Mouse (Mus musculus) forebrain, embryonic 16.5 days (tissue): ENCODE data around the gene Rem2. TPM values are rescaled to one million over a fixed set of nuclear protein-coding genes. Genes with fewer than 3 reads are reported as not detected.

Source experiments
- ATAC-seq: fragments of 200-750 bp; cut with Nextera tagmentation; 2 replicates; pipeline ENCODE4 v1.8.0; 2017; ENCODE audit warnings: mild to moderate bottlenecking, moderate library complexity
- H3K27ac ChIP-seq: fragments of 300-500 bp; sonication (generic); 2 replicates; pipeline ENCODE4 v1.5.1; 2014; ENCODE audit warnings: low read length, control low read depth
- H3K27me3 ChIP-seq: fragments of 300-500 bp; sonication (generic); replicated peaks from 2 replicates; pipeline ENCODE4 v1.6.1; 2014; ENCODE audit warnings: low read length; ENCODE audit not compliant: control insufficient read depth, insufficient read depth
- H3K36me3 ChIP-seq: fragments of 300-500 bp; sonication (generic); 2 replicates; pipeline ENCODE4 v1.6.1; 2014; ENCODE audit not compliant: control insufficient read depth, insufficient read depth
- H3K4me1 ChIP-seq: fragments of 300-500 bp; sonication (generic); replicated peaks from 2 replicates; pipeline ENCODE4 v1.6.1; 2014; ENCODE audit warnings: low read length; ENCODE audit not compliant: control insufficient read depth, insufficient read depth
- H3K4me2 ChIP-seq: fragments of 300-500 bp; sonication (generic); 2 replicates; pipeline ENCODE4 v1.6.1; 2014; ENCODE audit warnings: mild to moderate bottlenecking, low read length, control low read depth
- H3K4me3 ChIP-seq: fragments of 300-500 bp; sonication (generic); replicated peaks from 2 replicates; pipeline ENCODE4 v1.5.1; 2014; ENCODE audit warnings: mild to moderate bottlenecking, low read length, control low read depth
- H3K9ac ChIP-seq: fragments of 300-500 bp; sonication (generic); replicated peaks from 2 replicates; pipeline ENCODE4 v1.6.1; 2014; ENCODE audit warnings: low read depth, low read length, control low read depth
- H3K9me3 ChIP-seq: fragments of 300-500 bp; sonication (generic); 2 replicates; pipeline ENCODE4 v1.6.1; 2016; ENCODE audit warnings: low read length; ENCODE audit not compliant: control insufficient read depth
- WGBS: fragments of 180-500 bp; shearing (Covaris S2); extraction: QIAGEN DNeasy Blood & Tissue Kit; methylation state at CpG from one replicate; pipeline ENCODE4 v1.1.7; 2014; 5-methylcytosine and 5-hydroxymethylcytosine counted together
- polyA plus RNA-seq: library from polyadenylated mRNA; unstranded; fragments of >200 nt; fragmentation: Nextera tagmentation; extraction: Ambion mirVana; gene quantifications from 2 replicates; pipeline ENCODE4 v1.2.1, GENCODE M21; 2015

The Rem2 gene
- polyA plus RNA-seq, 1 experiment from 2014 or later: 27.7 TPM

DNA sequence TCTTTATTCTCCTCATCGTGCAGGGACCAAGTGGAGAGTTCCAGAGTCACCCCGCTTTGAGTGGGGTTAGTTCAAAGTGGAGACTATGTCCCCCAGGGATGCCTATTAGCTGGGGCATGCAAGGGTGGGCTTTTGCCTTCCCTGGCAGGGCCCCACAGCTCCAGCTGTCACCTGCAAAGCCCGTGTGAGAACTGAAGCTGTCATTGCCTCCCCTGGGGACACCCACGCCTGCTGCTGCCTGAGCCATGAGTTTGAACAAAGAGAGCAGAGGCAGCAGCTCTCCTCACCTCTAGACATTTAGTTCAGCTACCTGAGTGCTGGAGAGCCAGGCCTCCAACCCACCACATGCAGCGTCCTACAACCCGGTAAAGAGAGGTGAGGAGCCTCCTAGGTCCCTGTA is 4.8 kb downstream of the Rem2 start:
- no peak overlapping the region for H3K4me3 ChIP-seq
- H3K9me3 ChIP-seq: no peaks in the 10 kb centered on the region
- H3K36me3 ChIP-seq: no peaks in the 10 kb centered on the region
- H3K27ac ChIP-seq: no peak overlapping the region
- no peak for ATAC-seq
- H3K4me1 ChIP-seq: peaks cover 16% of the 10 kb centered on the region
- no peak overlapping the region for H3K9ac ChIP-seq
- 0 out of 2 replicates have a peak, but pooled peaks cover 8% of the 10 kb centered on the region for H3K27me3 ChIP-seq
- no peak overlapping the region for H3K4me2 ChIP-seq
- WGBS: 64% methylated on average over 6 of the region's 6 CpGs

DNA sequence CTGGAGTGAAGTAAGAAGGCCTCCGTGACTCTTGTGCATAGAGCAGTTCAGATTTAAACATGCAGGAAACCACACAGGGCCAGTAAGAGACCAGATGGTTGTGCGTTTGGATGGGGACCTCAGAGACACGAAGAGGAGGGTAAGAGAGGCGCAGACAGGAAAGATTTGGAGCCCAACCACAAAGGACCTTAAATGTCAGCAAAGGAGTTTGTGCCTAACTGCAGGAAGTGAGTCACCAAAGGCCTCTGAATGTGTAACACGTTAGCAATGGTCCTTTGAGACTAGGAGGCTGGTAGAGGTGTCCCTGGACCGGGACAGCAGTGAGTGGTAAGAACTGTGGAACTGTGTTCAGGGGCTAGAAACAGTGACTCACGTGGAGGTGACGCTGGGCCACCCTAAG is 5.5 kb downstream of the Rem2 start:
- no peak overlapping the region for H3K4me3 ChIP-seq
- H3K27me3 ChIP-seq: 0 out of 2 replicates have a peak, but pooled peaks cover 8% of the 10 kb centered on the region
- no peaks in the 10 kb centered on the region for H3K9me3 ChIP-seq
- H3K4me1 ChIP-seq: peaks cover 11% of the 10 kb centered on the region
- no peak overlapping the region for H3K9ac ChIP-seq
- no peaks in the 10 kb centered on the region for H3K36me3 ChIP-seq
- no peak overlapping the region for H3K4me2 ChIP-seq
- ATAC-seq: no peak
- WGBS: 85% methylated on average over 8 of the region's 8 CpGs
- H3K27ac ChIP-seq: no peak overlapping the region

DNA sequence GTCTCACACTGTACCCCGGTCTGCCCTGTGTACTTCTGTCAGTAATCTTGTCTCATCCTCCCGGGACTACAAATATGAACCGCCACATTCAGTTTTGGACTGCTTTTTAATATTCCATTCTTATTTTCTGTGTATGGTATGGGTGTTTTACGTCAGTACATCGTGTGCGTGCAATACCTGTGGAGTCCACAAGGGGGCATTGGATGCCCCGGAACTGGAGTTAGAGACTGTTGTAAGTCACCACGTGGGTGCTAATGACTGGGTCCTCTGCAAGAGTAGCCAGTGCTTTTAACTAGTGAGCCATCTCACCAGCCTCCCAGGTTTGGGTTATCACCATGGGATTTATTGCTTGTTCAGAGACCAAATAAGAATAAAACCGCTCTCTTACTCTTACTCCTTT is 6.6 kb downstream of the Rem2 start:
- Histone ChIP-seq H3K4me2 (no peak overlapping the region), H3K27me3 (0 out of 2 replicates have a peak, but pooled peaks cover 8% of the 10 kb centered on the region), H3K27ac (no peak overlapping the region), H3K9ac (no peak overlapping the region), H3K4me1 (peaks cover 5% of the 10 kb centered on the region), H3K9me3 (no peaks in the 10 kb centered on the region), H3K4me3 (no peak overlapping the region), H3K36me3 (no peaks in the 10 kb centered on the region)
- 41% methylated on average over 9 of the region's 9 CpGs for WGBS
- no peak for ATAC-seq

DNA sequence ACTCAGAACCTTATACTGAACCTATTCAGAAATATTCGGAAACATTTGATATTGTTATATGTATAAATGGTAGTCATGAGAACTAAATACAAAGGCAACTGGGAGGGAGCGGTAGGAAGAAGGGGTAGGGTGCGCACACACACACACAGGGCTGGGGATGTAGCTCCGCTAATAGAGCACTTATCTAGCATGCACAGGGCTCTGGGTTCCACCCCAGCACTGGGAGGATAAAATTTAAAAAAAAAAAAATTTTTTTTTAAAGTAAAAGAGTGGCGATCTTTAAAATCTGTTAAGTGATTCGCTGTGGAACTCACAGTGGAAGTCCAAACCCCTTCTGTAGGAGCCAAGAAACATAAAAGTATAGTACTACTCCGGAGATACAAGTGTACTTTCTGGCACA is 10.0 kb downstream of the Rem2 start:
- WGBS: 91% methylated on average over 7 of the region's 7 CpGs
- no peak overlapping the region for H3K9ac ChIP-seq
- no peaks in the 10 kb centered on the region for H3K4me1 ChIP-seq
- H3K36me3 ChIP-seq: no peaks in the 10 kb centered on the region
- ATAC-seq: no peak
- H3K27me3 ChIP-seq: no peaks in the 10 kb centered on the region
- H3K4me2 ChIP-seq: no peak overlapping the region
- no peak overlapping the region for H3K4me3 ChIP-seq
- no peaks in the 10 kb centered on the region for H3K9me3 ChIP-seq
- no peak overlapping the region for H3K27ac ChIP-seq

DNA sequence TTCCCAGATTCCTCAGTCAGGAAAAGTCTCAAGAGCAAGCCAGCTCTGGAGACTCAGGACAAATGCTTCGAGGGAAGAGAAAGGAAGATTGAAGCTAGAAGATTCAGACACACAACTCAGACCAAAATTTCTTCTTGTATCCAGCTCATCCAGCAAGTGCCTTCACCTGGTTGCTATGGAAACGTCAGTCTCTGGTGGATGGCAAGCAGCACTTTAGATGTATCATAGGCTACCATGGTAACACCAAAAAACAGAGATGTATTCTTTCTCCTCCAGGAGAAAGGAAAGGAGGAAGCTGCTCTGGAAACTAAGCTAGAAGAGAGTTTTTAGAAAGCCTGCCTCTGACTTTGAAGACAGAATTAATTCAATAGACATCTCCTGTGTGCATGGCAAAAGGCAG is 11.8 kb downstream of the Rem2 start:
- H3K9me3 ChIP-seq: no peaks in the 10 kb centered on the region
- WGBS: 70% methylated on average over 2 of the region's 2 CpGs
- no peak overlapping the region for H3K4me3 ChIP-seq
- no peak overlapping the region for H3K4me2 ChIP-seq
- ATAC-seq: 0 out of 2 replicates have a peak, but pooled peaks have one; percentile 38
- no peaks in the 10 kb centered on the region for H3K36me3 ChIP-seq
- no peaks in the 10 kb centered on the region for H3K27me3 ChIP-seq
- no peak overlapping the region for H3K9ac ChIP-seq
- H3K4me1 ChIP-seq: no peaks in the 10 kb centered on the region
- H3K27ac ChIP-seq: no peak overlapping the region

DNA sequence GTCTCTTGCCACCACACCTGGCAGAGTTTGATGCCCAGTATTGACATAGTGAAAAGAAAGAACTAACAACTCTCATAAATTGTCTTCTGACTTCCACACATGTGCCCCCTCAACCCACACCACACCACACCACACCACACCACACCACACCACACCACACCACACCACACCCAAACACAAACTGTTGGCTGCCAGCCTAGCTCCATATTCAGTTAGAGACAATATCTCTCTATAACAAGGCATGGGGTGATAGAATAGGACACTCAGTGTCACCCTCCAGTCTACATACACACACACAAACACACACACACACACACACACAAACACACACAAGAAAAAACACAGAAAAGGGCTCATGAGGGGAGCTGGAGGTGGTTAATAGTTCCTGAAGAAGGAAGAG is 12.4 kb downstream of the Rem2 start:
- ATAC-seq: no peak
- H3K9me3 ChIP-seq: no peaks in the 10 kb centered on the region

DNA sequence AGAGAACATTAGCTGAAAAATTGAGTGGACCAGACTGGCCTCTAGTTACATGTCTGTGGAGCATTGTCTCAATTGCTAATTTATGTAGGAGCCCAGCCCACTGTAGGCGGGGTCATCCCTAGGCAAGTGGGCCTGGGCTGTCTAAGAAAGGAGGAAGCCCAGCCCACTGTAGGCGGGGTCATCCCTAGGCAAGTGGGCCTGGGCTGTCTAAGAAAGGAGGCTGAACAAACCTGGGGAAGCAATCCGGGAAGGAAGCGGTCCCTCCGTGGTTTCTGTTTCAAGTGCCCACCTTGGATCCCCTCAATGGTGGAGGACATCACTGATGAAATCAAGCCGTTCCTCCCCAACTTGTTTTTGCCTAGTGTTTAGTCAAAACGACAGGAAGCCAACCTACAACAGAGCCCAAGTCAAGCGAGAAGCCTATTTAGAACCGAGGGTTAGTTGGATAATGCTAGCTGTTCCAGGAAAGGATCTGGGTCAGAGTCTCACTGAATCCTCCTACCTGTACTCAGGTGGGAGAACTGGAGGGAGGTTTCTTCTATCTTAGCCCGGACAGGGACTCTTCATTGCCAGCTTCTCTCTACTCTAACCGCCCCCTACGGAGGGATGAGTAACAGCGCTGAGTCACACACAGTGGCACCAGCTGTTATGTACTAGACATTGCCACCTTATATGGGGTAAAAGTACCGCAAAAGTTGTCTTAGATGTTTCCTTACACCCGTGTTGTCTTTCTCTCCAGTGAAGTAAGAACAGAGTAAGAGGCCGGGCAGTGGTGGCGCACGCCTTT is 16.6 kb downstream of the Rem2 start:
- ATAC-seq: peak; percentile 75
- Histone ChIP-seq H3K4me3 (no peak overlapping the region), H3K9me3 (no peaks in the 10 kb centered on the region), H3K27me3 (no peaks in the 10 kb centered on the region), H3K27ac (no peak overlapping the region), H3K4me2 (no peak overlapping the region), H3K4me1 (no peaks in the 10 kb centered on the region), H3K9ac (no peak overlapping the region), H3K36me3 (no peaks in the 10 kb centered on the region)
- 66% methylated on average over 18 of the region's 18 CpGs for WGBS

More for the DNA sequence above, 12.4 kb downstream of the Rem2 start:
- Histone ChIP-seq H3K27ac (no peak overlapping the region), H3K27me3 (no peaks in the 10 kb centered on the region), H3K4me1 (no peaks in the 10 kb centered on the region), H3K36me3 (no peaks in the 10 kb centered on the region), H3K4me2 (no peak overlapping the region), H3K4me3 (no peak overlapping the region), H3K9ac (no peak overlapping the region)

DNA sequence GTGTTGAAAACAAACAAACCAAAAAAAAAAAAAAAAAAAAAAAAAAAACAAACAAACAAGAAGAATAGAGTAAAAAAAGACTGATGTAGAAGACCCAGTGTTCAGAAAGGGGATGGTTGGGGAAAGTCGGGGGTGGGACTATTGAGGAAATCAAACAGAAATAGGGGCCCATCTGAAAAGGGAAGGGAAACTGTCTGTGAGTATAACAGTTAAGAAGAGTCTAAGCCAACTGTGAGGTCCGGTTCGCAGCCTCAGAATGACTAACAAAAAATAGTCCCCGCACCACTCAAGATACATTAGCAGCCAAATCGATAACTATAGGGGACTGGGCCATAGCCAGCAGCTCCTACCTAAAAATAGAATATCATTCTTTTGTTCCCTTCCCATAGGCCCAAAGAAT is 17.3 kb downstream of the Rem2 start:
- Histone ChIP-seq H3K36me3 (no peaks in the 10 kb centered on the region), H3K4me1 (no peaks in the 10 kb centered on the region), H3K9ac (no peak overlapping the region), H3K9me3 (no peaks in the 10 kb centered on the region), H3K4me3 (no peak overlapping the region), H3K4me2 (no peak overlapping the region), H3K27me3 (no peaks in the 10 kb centered on the region), H3K27ac (no peak overlapping the region)
- 88% methylated on average over 5 of the region's 5 CpGs for WGBS
- no peak for ATAC-seq

DNA sequence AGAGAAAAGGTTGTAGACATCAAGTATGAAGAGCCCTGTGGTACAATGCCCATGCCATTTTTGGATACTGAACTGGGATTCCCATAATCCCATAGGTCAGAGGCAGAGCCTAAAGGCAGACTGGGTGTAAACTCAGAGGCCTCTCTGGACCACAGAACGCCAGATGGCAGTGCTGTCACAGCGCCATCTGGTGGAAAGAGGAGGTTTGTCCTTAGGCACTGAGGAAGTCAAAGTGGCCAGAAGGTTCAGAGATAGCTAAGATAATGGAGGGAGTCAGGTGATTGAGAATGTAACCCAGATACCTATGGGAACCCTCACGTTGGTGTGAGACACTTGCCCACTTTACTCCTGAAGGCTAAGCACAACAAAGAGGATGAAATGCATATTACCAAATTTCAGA is 18.3 kb downstream of the Rem2 start:
- Histone ChIP-seq H3K4me1 (no peaks in the 10 kb centered on the region), H3K27me3 (no peaks in the 10 kb centered on the region), H3K9me3 (no peaks in the 10 kb centered on the region), H3K9ac (no peak overlapping the region), H3K27ac (no peak overlapping the region), H3K4me2 (no peak overlapping the region), H3K4me3 (no peak overlapping the region), H3K36me3 (no peaks in the 10 kb centered on the region)
- no peak for ATAC-seq
- WGBS: 2% methylated on average over 3 of the region's 3 CpGs

DNA sequence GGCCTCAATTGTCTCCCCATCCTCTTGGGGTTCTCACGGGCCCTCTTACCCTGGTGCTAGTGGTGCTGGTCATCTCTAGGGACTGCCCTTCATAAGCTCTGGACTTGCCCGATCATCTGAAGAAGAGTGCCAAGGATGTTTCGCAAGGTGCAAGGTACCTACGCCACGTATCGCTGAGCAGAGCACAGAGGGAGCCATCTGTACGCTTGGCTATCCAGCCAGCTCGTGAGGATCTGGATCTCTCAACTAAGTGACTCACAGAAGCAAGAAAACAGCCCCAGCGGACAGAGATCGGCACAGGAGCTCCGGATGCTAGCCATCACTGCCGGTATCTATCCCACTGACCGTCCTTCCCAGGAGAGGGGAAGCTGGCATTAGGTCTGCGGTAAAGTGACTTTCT is 20.8 kb downstream of the Rem2 start:
- no peak overlapping the region for H3K27ac ChIP-seq
- 87% methylated on average over 14 of the region's 14 CpGs for WGBS
- no peak for ATAC-seq

More for the DNA sequence above, 20.8 kb downstream of the Rem2 start:
- no peaks in the 10 kb centered on the region for H3K4me1 ChIP-seq
- H3K4me3 ChIP-seq: no peak overlapping the region
- no peak overlapping the region for H3K4me2 ChIP-seq
- H3K9me3 ChIP-seq: no peaks in the 10 kb centered on the region
- no peaks in the 10 kb centered on the region for H3K27me3 ChIP-seq
- H3K36me3 ChIP-seq: no peaks in the 10 kb centered on the region
- H3K9ac ChIP-seq: no peak overlapping the region
